Mouse (Mus musculus) embryonic facial prominence, embryonic 13.5 days (tissue): ENCODE measurements around the gene Abcd2. TPM values are rescaled to one million over a fixed set of nuclear protein-coding genes. Genes with fewer than 3 reads are reported as not detected.

Experiments
- ATAC-seq: fragments of 200-750 bp; cut with Nextera tagmentation; 2 replicates; pipeline ENCODE4 v1.8.0; 2017; ENCODE audit warnings: low read depth; ENCODE audit not compliant: insufficient number of reproducible peaks, insufficient read depth, low FRiP score, low TSS enrichment
- H3K27ac ChIP-seq: fragments of 300-500 bp; sonication (generic); 2 replicates; pipeline ENCODE4 v1.5.1; 2015; ENCODE audit warnings: moderate library complexity, mild to moderate bottlenecking, inconsistent platforms
- H3K27me3 ChIP-seq: fragments of 300-500 bp; sonication (generic); 2 replicates; pipeline ENCODE4 v1.6.1; 2015; ENCODE audit warnings: mild to moderate bottlenecking, inconsistent platforms
- H3K36me3 ChIP-seq: fragments of 300-500 bp; sonication (generic); 2 replicates; pipeline ENCODE4 v1.6.1; 2015; ENCODE audit warnings: mild to moderate bottlenecking, inconsistent platforms
- H3K4me1 ChIP-seq: fragments of 300-500 bp; sonication (generic); 2 replicates; pipeline ENCODE4 v1.6.1; 2015; ENCODE audit warnings: inconsistent platforms
- H3K4me2 ChIP-seq: fragments of 300-500 bp; sonication (generic); 2 replicates; pipeline ENCODE4 v1.6.1; 2015; ENCODE audit warnings: moderate library complexity, mild to moderate bottlenecking, inconsistent platforms
- H3K4me3 ChIP-seq: fragments of 300-500 bp; sonication (generic); 2 replicates; pipeline ENCODE4 v1.5.1; 2015; ENCODE audit warnings: mild to moderate bottlenecking, inconsistent platforms
- H3K9ac ChIP-seq: fragments of 300-500 bp; sonication (generic); 2 replicates; pipeline ENCODE4 v1.6.1; 2015; ENCODE audit warnings: mild to moderate bottlenecking, inconsistent platforms
- H3K9me3 ChIP-seq: fragments of 300-500 bp; sonication (generic); 2 replicates; pipeline ENCODE4 v1.6.1; 2016; ENCODE audit warnings: inconsistent platforms
- WGBS: fragments of 180-500 bp; shearing (Covaris S2); methylation state at CpG from one replicate; pipeline ENCODE4 v1.1.7; 2015; ENCODE audit warnings: mixed read lengths; 5-methylcytosine and 5-hydroxymethylcytosine counted together
- polyA plus RNA-seq: library from polyadenylated mRNA; unstranded; fragments of >200 nt; fragmentation: Nextera tagmentation; extraction: Ambion mirVana; gene quantifications from 2 replicates; pipeline ENCODE4 v1.2.1, GENCODE M21; 2015

Gene Abcd2
- polyA plus RNA-seq, 1 experiment from 2014 or later = 2.4 TPM

GRCm38 (mm10) chr15:91152592-91152991 is 39.0 kb downstream of the Abcd2 start:
- ATAC-seq = no peak
- no peak overlapping the region for H3K9ac ChIP-seq
- H3K4me1 ChIP-seq = no peaks in the 10 kb centered on the region
- no peak overlapping the region for H3K4me3 ChIP-seq
- no peaks in the 10 kb centered on the region for H3K27me3 ChIP-seq
- no peak overlapping the region for H3K4me2 ChIP-seq
- no peak overlapping the region for H3K27ac ChIP-seq
- 0 out of 2 replicates have a peak, but pooled peaks cover 4% of the 10 kb centered on the region for H3K36me3 ChIP-seq
- no peaks in the 10 kb centered on the region for H3K9me3 ChIP-seq
- 45% methylated on average over 1 of the region's 1 CpGs for WGBS

DNA sequence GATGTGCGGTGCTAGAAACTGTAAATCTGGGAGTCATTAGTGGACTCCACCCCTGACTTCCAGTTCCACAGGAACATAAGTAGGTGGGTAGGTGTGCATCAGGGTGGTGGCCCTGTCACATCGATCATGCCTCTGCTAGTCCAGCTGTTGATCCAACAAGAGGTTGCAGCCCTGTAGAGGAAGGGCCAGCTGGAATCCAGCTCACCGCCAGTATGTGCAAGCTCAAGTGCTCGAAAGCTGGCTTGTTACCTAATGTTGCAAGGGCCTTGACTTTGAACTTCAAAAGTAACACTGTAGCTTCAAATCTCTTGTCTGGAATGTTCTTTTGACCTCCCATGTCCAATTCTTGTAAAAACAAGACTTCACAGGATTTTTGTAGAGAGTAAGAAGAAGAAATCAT is 67.0 kb downstream of the Abcd2 start:
- Histone ChIP-seq H3K9me3 (no peaks in the 10 kb centered on the region), H3K27ac (no peak overlapping the region), H3K4me1 (no peaks in the 10 kb centered on the region), H3K4me2 (no peak overlapping the region), H3K9ac (no peak overlapping the region), H3K4me3 (no peak overlapping the region), H3K36me3 (no peaks in the 10 kb centered on the region), H3K27me3 (no peaks in the 10 kb centered on the region)
- no peak for ATAC-seq
- WGBS = 76% methylated on average over 4 of the region's 4 CpGs

GRCm38 (mm10) chr15:91112555-91113209 is 78.9 kb downstream of the Abcd2 start:
- no peak for ATAC-seq
- H3K27me3 ChIP-seq = no peaks in the 10 kb centered on the region
- H3K4me3 ChIP-seq = no peak overlapping the region
- H3K9me3 ChIP-seq = no peaks in the 10 kb centered on the region
- no peak overlapping the region for H3K9ac ChIP-seq
- no peak overlapping the region for H3K4me2 ChIP-seq
- H3K4me1 ChIP-seq = no peaks in the 10 kb centered on the region
- no peak overlapping the region for H3K27ac ChIP-seq
- no peaks in the 10 kb centered on the region for H3K36me3 ChIP-seq
- WGBS = 91% methylated on average over 7 of the region's 7 CpGs

GRCm38 (mm10) chr15:91108102-91108659 is 83.4 kb downstream of the Abcd2 start:
- Histone ChIP-seq H3K4me1 (no peaks in the 10 kb centered on the region), H3K4me2 (no peak overlapping the region), H3K9ac (no peak overlapping the region), H3K9me3 (no peaks in the 10 kb centered on the region), H3K4me3 (no peak overlapping the region), H3K27me3 (no peaks in the 10 kb centered on the region), H3K27ac (no peak overlapping the region), H3K36me3 (no peaks in the 10 kb centered on the region)
- no peak for ATAC-seq
- WGBS = 88% methylated on average over 5 of the region's 5 CpGs

DNA sequence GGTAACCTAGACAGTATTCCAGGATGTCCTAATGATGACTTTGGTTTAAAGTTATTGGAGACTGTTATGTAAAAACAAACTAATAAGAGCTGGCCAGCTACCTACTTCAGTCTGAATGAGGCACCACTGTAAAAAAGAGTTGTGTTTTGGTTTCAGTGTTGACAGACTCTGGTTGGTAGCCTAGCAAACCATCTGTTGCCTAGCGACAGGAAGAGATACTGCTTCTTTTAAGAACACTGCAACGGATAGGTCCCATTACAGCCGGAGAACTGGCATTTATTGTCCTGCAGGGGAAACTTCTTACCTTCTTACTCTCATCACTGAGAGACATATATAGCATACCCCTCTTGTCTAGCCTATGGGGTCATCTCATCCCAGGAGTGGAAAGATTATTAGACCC is 86.7 kb downstream of the Abcd2 start:
- ATAC-seq = no peak
- WGBS = 65% methylated on average over 3 of the region's 3 CpGs
- H3K4me2 ChIP-seq = no peak overlapping the region
- H3K9me3 ChIP-seq = no peaks in the 10 kb centered on the region
- H3K27me3 ChIP-seq = no peaks in the 10 kb centered on the region
- no peak overlapping the region for H3K9ac ChIP-seq
- H3K4me1 ChIP-seq = no peaks in the 10 kb centered on the region
- no peaks in the 10 kb centered on the region for H3K36me3 ChIP-seq
- H3K27ac ChIP-seq = no peak overlapping the region
- H3K4me3 ChIP-seq = no peak overlapping the region

- WGBS = 94% methylated on average over 1 of the region's 1 CpGs
- ATAC-seq = no peak
Observed at GRCm38 (mm10) chr15:91104276-91104675, 87.3 kb downstream of the Abcd2 start.

GRCm38 (mm10) chr15:91103814-91104213 is 87.8 kb downstream of the Abcd2 start:
- WGBS = 70% methylated on average over 14 of the region's 14 CpGs
- ATAC-seq = no peak
- Histone ChIP-seq H3K27me3 (no peaks in the 10 kb centered on the region), H3K36me3 (no peaks in the 10 kb centered on the region), H3K27ac (no peak overlapping the region), H3K4me1 (no peaks in the 10 kb centered on the region), H3K4me3 (no peak overlapping the region), H3K9ac (no peak overlapping the region), H3K9me3 (no peaks in the 10 kb centered on the region), H3K4me2 (no peak overlapping the region)

More at GRCm38 (mm10) chr15:91104276-91104675, 87.3 kb downstream of the Abcd2 start:
- H3K27me3 ChIP-seq = no peaks in the 10 kb centered on the region
- H3K36me3 ChIP-seq = no peaks in the 10 kb centered on the region
- no peak overlapping the region for H3K27ac ChIP-seq
- no peak overlapping the region for H3K4me3 ChIP-seq
- H3K4me1 ChIP-seq = no peaks in the 10 kb centered on the region
- H3K4me2 ChIP-seq = no peak overlapping the region
- H3K9ac ChIP-seq = no peak overlapping the region
- H3K9me3 ChIP-seq = no peaks in the 10 kb centered on the region

- no peaks in the 10 kb centered on the region for H3K36me3 ChIP-seq
- no peak overlapping the region for H3K9ac ChIP-seq
- H3K4me1 ChIP-seq = no peaks in the 10 kb centered on the region
- H3K27me3 ChIP-seq = no peaks in the 10 kb centered on the region
- no peak overlapping the region for H3K4me3 ChIP-seq
- no peak for ATAC-seq
- H3K27ac ChIP-seq = no peak overlapping the region
- H3K4me2 ChIP-seq = no peak overlapping the region
- H3K9me3 ChIP-seq = no peaks in the 10 kb centered on the region
- 90% methylated on average over 8 of the region's 8 CpGs for WGBS
Observed at GRCm38 (mm10) chr15:91103305-91103704, 88.3 kb downstream of the Abcd2 start.

DNA sequence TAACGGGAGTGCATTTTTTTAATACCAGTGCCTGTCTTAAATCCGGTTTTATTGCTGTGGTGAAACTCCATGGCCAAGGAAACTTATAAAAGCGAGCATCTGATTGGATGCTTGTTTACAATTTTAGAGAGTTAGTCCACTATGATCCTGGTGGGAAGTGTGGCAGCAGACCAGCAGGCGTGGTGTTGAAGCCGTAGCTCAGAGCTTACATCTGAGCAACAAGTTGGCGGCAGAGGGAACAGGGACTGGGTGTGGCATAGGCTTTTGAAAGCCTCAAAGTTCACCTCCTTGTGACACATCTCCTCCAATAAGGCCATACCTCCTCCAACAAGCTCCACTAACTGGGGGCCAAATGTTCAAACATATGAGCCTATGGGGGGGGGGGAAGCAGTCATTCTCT is 95.0 kb downstream of the Abcd2 start:
- Histone ChIP-seq H3K27ac (no peak overlapping the region), H3K9ac (no peak overlapping the region), H3K4me2 (no peak overlapping the region), H3K4me1 (peaks cover 11% of the 10 kb centered on the region), H3K36me3 (no peaks in the 10 kb centered on the region), H3K27me3 (no peaks in the 10 kb centered on the region), H3K9me3 (no peaks in the 10 kb centered on the region), H3K4me3 (no peak overlapping the region)
- 58% methylated on average over 6 of the region's 6 CpGs for WGBS
- ATAC-seq = no peak

Other genes starting within 250 kb of the Abcd2 start
- 7.9 and 8.9 TPM in 2 replicates for gene Kif21a, start 141.9 kb downstream of the Abcd2 start, polyA plus RNA-seq
- gene CN725425, start 7.7 kb upstream of the Abcd2 start, polyA plus RNA-seq = not detected in 2 replicates